In the genomic region with DNA sequence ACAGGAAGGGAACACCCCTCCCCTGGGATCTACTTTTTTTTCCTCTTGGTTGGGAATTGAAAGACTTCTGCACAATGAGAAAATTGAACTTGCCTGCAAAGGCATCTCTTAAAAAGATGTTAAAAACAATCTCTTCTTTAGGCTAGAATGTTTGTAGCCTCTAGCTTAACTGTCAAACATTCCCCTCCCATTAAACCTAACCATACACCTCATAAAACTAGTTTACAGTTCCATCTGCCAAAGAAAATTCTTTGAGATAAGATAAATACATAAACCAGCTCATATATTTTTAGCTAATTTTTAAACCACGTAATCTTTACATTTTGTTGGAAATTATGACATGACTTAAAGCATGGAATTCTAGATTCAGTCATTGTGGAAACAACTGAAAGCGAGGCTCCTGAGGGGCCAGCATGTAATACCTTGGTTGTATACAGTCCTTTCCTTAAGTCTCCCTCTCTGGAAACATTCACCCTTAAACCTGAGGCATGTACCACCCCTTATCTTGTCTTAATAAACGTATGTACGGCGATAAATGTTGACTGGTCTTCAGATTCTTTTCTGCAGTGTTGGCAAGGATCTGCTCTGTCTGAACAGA, we compare ENCODE assay signal across 22 mouse cellular contexts. TPM values are rescaled to one million over a fixed set of nuclear protein-coding genes. Genes with fewer than 3 reads are reported as not detected.
"Had no signal": no experiment of that assay in that cellular context is flagged by ENCODE, and none has a peak within 500 bp of the region (broad histone marks: within the 10 kb centered on the region; RNA-seq: fewer than 3 reads in every experiment).

No protein-coding gene starts in this region.

- ATAC-seq: hindbrain, embryonic 16.5 days; inflammation-experienced regulatory T-cells, adult 6 months; liver, embryonic 12.5 days had no signal

- H3K4me2 ChIP-seq: hindbrain, embryonic 12.5 days; hindbrain, embryonic 14.5 days; kidney, embryonic 15.5 days; limb, embryonic 13.5 days; limb, embryonic 15.5 days; liver, embryonic 12.5 days had no signal

- DNase-seq: gastrocnemius, postnatal 10 days; heart, postnatal 10 days; heart, postnatal 4 days; kidney, adult 11 months; kidney, adult 9 months; kidney, postnatal 14 days; kidney, postnatal 36 days; layer of hippocampus, adult 9-11 months; layer of hippocampus, postnatal 36 days; left cerebral cortex, postnatal 4 days had no signal

- H3K9ac ChIP-seq: hindbrain, embryonic 12.5 days; hindbrain, embryonic 14.5 days; kidney, embryonic 15.5 days; limb, embryonic 13.5 days; limb, embryonic 15.5 days; liver, embryonic 12.5 days; liver, embryonic 14.5 days had no signal

- H3K36me3 ChIP-seq: hindbrain, embryonic 10.5 days; hindbrain, embryonic 12.5 days; kidney, embryonic 15.5 days; limb, embryonic 15.5 days; liver, embryonic 12.5 days had no signal

- H3K4me1 ChIP-seq: hindbrain, embryonic 12.5 days; liver, embryonic 12.5 days had no signal

- H3K27ac ChIP-seq: hindbrain, embryonic 10.5 days; hindbrain, embryonic 12.5 days; hindbrain, embryonic 14.5 days; kidney, embryonic 15.5 days; kidney, postnatal 0 days; limb, embryonic 13.5 days; limb, embryonic 15.5 days; liver, embryonic 12.5 days; liver, embryonic 14.5 days had no signal

- H3K4me3 ChIP-seq: hindbrain, embryonic 10.5 days; hindbrain, embryonic 12.5 days; kidney, embryonic 15.5 days; limb, embryonic 13.5 days; limb, embryonic 15.5 days; liver, embryonic 12.5 days had no signal

- H3K9me3 ChIP-seq: hindbrain, embryonic 10.5 days; hindbrain, embryonic 12.5 days; kidney, embryonic 15.5 days; limb, embryonic 13.5 days; limb, embryonic 15.5 days; liver, embryonic 12.5 days had no signal

- H3K27me3 ChIP-seq: hindbrain, embryonic 12.5 days; kidney, embryonic 15.5 days; limb, embryonic 13.5 days; limb, embryonic 15.5 days; liver, embryonic 12.5 days had no signal

RNA-seq across cellular contexts. Expression of a gene that starts 49.0 kb away (rescaled TPM):
- total RNA-seq: granulocyte monocyte progenitor cell, adult 5-6 weeks had no signal
